Mouse (Mus musculus) C2C12 (cell line): ENCODE data around the gene Chst11.

Source experiments
- CEBPB ChIP-seq: IDR thresholded peaks from one replicate; pipeline ENCODE4 v1.6.1; 2011; ENCODE audit warnings: low read depth, mild to moderate bottlenecking, control low read depth, moderate library complexity
- CTCF ChIP-seq: IDR thresholded peaks from one replicate; pipeline ENCODE4 v1.5.1; 2011; ENCODE audit not compliant: control insufficient read depth, insufficient read depth, insufficient read length
- FOSL1 ChIP-seq: IDR thresholded peaks from one replicate; pipeline ENCODE4 v1.8.0; 2011; ENCODE audit warnings: mild to moderate bottlenecking, low read length; ENCODE audit not compliant: poor library complexity, insufficient read depth, severe bottlenecking
- MAX ChIP-seq: IDR thresholded peaks from one replicate; pipeline ENCODE4 v1.6.1; 2011; ENCODE audit warnings: mild to moderate bottlenecking, control low read depth
- MYOD1 ChIP-seq: IDR thresholded peaks from one replicate; pipeline ENCODE4 v1.6.1; 2011; ENCODE audit warnings: low read depth; ENCODE audit not compliant: control insufficient read depth, insufficient read length
- MYOG ChIP-seq: IDR thresholded peaks from one replicate; pipeline ENCODE4 v1.6.1; 2011; ENCODE audit not compliant: control insufficient read depth, insufficient read length; ENCODE audit errors: extremely low read depth

GRCm38 (mm10) chr10:83186984-83187383 lies 201.7 kb downstream of the Chst11 start:
- TF ChIP-seq CTCF (no peak), MYOG (no peak), FOSL1 (no peak), MAX (no peak), CEBPB (no peak), MYOD1 (no peak)
